Mouse (Mus musculus) G1E (cell line): ENCODE measurements around the gene Stam. TPM values are rescaled to one million over a fixed set of nuclear protein-coding genes. Genes with fewer than 3 reads are reported as not detected.
A peak's percentile ranks its signal among the peaks of the same experiment; 100 is the strongest.
"Not testable (repeated sequence)": the region's sequence is repeated elsewhere in the genome, so short reads cannot be mapped to it uniquely, and the experiment has no call there.

Source experiments
- ATAC-seq: 2 replicates; pipeline ENCODE4 v1.8.0; 2016; ENCODE audit warnings: mild to moderate bottlenecking; ENCODE audit not compliant: insufficient number of reproducible peaks, poor library complexity, low FRiP score, severe bottlenecking; ENCODE audit errors: extremely low read depth
- DNase-seq: peaks from one replicate; pipeline ENCODE4 v3.0.0; 2012; ENCODE audit warnings: low spot score
- H3K27me3 ChIP-seq: 2 replicates; pipeline ENCODE4 v1.6.1; 2012; ENCODE audit warnings: mild to moderate bottlenecking, low read length, inconsistent platforms; ENCODE audit not compliant: insufficient read depth
- H3K36me3 ChIP-seq: replicated peaks from 2 replicates; pipeline ENCODE3; 2012; ENCODE audit warnings: mild to moderate bottlenecking, inconsistent platforms
- H3K4me1 ChIP-seq: 2 replicates; pipeline ENCODE4 v1.6.1; 2012; ENCODE audit warnings: low read depth, low read length, inconsistent platforms, mixed read lengths; ENCODE audit not compliant: insufficient read depth
- H3K4me3 ChIP-seq: 2 replicates; pipeline ENCODE4 v1.5.1; 2012; ENCODE audit warnings: low read depth, mild to moderate bottlenecking, inconsistent platforms, low read length, moderate library complexity, mixed read lengths
- H3K9me3 ChIP-seq: replicated peaks from 2 replicates; pipeline ENCODE4 v1.6.1; 2012; ENCODE audit warnings: inconsistent platforms
- CTCF ChIP-seq: IDR thresholded peaks from 2 replicates; pipeline ENCODE4 v1.5.1; 2012; ENCODE audit warnings: low read depth, low read length, inconsistent platforms, mixed read lengths
- GATA1 ChIP-seq: IDR thresholded peaks from 2 replicates; pipeline ENCODE4 v1.6.1; 2012; ENCODE audit warnings: borderline replicate concordance, low read length, inconsistent platforms, mixed read lengths
- GATA2 ChIP-seq: IDR thresholded peaks from 2 replicates; pipeline ENCODE4 v1.6.1; 2012; ENCODE audit warnings: low read depth, low read length, inconsistent platforms, borderline replicate concordance
- POLR2AphosphoS5 ChIP-seq: IDR thresholded peaks from 2 replicates; pipeline ENCODE4 v1.6.1; 2012; ENCODE audit warnings: low read depth, low read length, inconsistent platforms; ENCODE audit not compliant: insufficient replicate concordance
- TAL1 ChIP-seq: conservative IDR thresholded peaks from 2 replicates; pipeline ENCODE4 v1.6.1; 2012; ENCODE audit warnings: low read depth, low read length, inconsistent platforms, mixed read lengths
- polyA plus RNA-seq: library from polyadenylated mRNA; stranded (reverse); fragments of >175 nt; gene quantifications from 2 replicates; pipeline ENCODE4 v1.2.3, GENCODE M21; 2012
- total RNA-seq, 2 experiments: library from RNA; stranded (forward) in 1 of 2; stranded (reverse) in 1 of 2; fragments of 200-1000 nt in 1 of 2; fragments of >200 nt in 1 of 2; fragmentation: Nextera tagmentation in 1 of 2; gene quantifications; 2 replicates each; pipeline ENCODE4 v1.2.3; 2014 to 2017

Stam gene
- total and polyA plus RNA-seq, 3 experiments, result 21.4 to 51.2 (median 33.3) TPM

GRCm38 (mm10) chr2:14069027-14069426 lies 4.9 kb upstream of the Stam start:
- no peak for DNase-seq
- Histone ChIP-seq H3K4me1 (peaks cover 11% of the 10 kb centered on the region), H3K36me3 (no peaks in the 10 kb centered on the region), H3K27me3 (no peaks in the 10 kb centered on the region; the same call in 1 of the 2 replicates), H3K4me3 (no peak overlapping the region), H3K9me3 (no peaks in the 10 kb centered on the region)
- peak; percentile 24 for ATAC-seq
- TF ChIP-seq GATA2 (no peak), TAL1 (no peak), POLR2AphosphoS5 (no peak), GATA1 (no peak), CTCF (no peak)

GRCm38 (mm10) chr2:14070466-14070865 lies 3.4 kb upstream of the Stam start:
- no peak for DNase-seq
- no peak for ATAC-seq
- Histone ChIP-seq H3K36me3 (no peaks in the 10 kb centered on the region), H3K4me1 (peaks cover 19% of the 10 kb centered on the region), H3K9me3 (no peaks in the 10 kb centered on the region), H3K27me3 (no peaks in the 10 kb centered on the region; the same call in 1 of the 2 replicates), H3K4me3 (no peak overlapping the region)
- TF ChIP-seq GATA1, result no peak
- no peak for TF ChIP-seq POLR2AphosphoS5
- TF ChIP-seq CTCF, result no peak
- no peak for TF ChIP-seq TAL1
- no peak for TF ChIP-seq GATA2

- Histone ChIP-seq H3K9me3 (no peaks in the 10 kb centered on the region), H3K36me3 (no peaks in the 10 kb centered on the region), H3K4me3 (peak overlapping the region; percentile 98), H3K4me1 (peaks cover 28% of the 10 kb centered on the region), H3K27me3 (no peaks in the 10 kb centered on the region)
- ATAC-seq (no peak), DNase-seq (no peak)
- no peak for TF ChIP-seq CTCF
- no peak for TF ChIP-seq GATA2
- TF ChIP-seq POLR2AphosphoS5, result no peak
- no peak for TF ChIP-seq TAL1
- TF ChIP-seq GATA1, result no peak
Measured at GRCm38 (mm10) chr2:14073008-14073361, 913 bp upstream of the Stam start.

- peak overlapping the region; percentile 98 for H3K4me3 ChIP-seq
- no peak for ATAC-seq
- no peaks in the 10 kb centered on the region for H3K36me3 ChIP-seq
- TF ChIP-seq GATA2, result no peak
- TF ChIP-seq POLR2AphosphoS5, result no peak
- TF ChIP-seq TAL1, result no peak
- H3K4me1 ChIP-seq, result peaks cover 24% of the 10 kb centered on the region
- H3K27me3 ChIP-seq, result no peaks in the 10 kb centered on the region
- H3K9me3 ChIP-seq, result no peaks in the 10 kb centered on the region
- no peak for DNase-seq
Measured at GRCm38 (mm10) chr2:14074221-14074901, 463 bp downstream of the Stam start.

GRCm38 (mm10) chr2:14078527-14078926 lies 4.6 kb downstream of the Stam start:
- H3K27me3 ChIP-seq, H3K4me3 ChIP-seq, H3K9me3 ChIP-seq, ATAC-seq, DNase-seq, H3K36me3 ChIP-seq: not testable (repeated sequence)
- peaks cover 20% of the 10 kb centered on the region for H3K4me1 ChIP-seq

GRCm38 (mm10) chr2:14100533-14100932 lies 26.6 kb downstream of the Stam start:
- no peak for DNase-seq
- TF ChIP-seq CTCF (no peak), GATA1 (no peak), GATA2 (no peak), TAL1 (no peak), POLR2AphosphoS5 (no peak)
- Histone ChIP-seq H3K36me3 (peaks cover 28% of the 10 kb centered on the region), H3K4me1 (no peaks in the 10 kb centered on the region), H3K4me3 (no peak overlapping the region), H3K9me3 (peaks cover 4% of the 10 kb centered on the region), H3K27me3 (no peaks in the 10 kb centered on the region)
- no peak for ATAC-seq

GRCm38 (mm10) chr2:14102603-14103002 lies 28.7 kb downstream of the Stam start:
- Histone ChIP-seq H3K36me3 (peaks cover 25% of the 10 kb centered on the region), H3K9me3 (no peaks in the 10 kb centered on the region), H3K4me3 (no peak overlapping the region), H3K27me3 (no peaks in the 10 kb centered on the region), H3K4me1 (no peaks in the 10 kb centered on the region)
- ATAC-seq (no peak), DNase-seq (no peak)
- TF ChIP-seq GATA2, result no peak
- no peak for TF ChIP-seq TAL1
- no peak for TF ChIP-seq GATA1
- TF ChIP-seq CTCF, result no peak
- TF ChIP-seq POLR2AphosphoS5, result no peak
